In genomic region chr3:106223391-106223790, GRCm38 (mm10) we compare ENCODE assay signal across 24 mouse cellular contexts. TPM values are rescaled to one million over a fixed set of nuclear protein-coding genes. Genes with fewer than 3 reads are reported as not detected.
DNase-seq lines count a peak whose midpoint lies in the region; TF ChIP-seq lines count a peak whose summit lies in the region.
"Not testable (repeated sequence)": the region's sequence is repeated elsewhere in the genome, so short reads cannot be mapped to it uniquely, and the experiment has no call there.
"Had no signal": no experiment of that assay in that cellular context is flagged by ENCODE, and none has a peak within 500 bp of the region (broad histone marks: within the 10 kb centered on the region; RNA-seq: fewer than 3 reads in every experiment).

No protein-coding gene starts in this region.

- H3K4me1 ChIP-seq in kidney, adult 2 months (ENCODE audit: control insufficient read depth, insufficient read depth, low read length); liver, adult 2 months (ENCODE audit: control insufficient read depth, insufficient read depth, low read length): not testable (repeated sequence)

- DNase-seq in kidney, adult 2 months, result peak; percentile 84
- peak; percentile 51 to 61 for DNase-seq in kidney, adult 8-10 months
- DNase-seq in kidney, adult 9 months, result peak; percentile 88
- peak; percentile 42 for DNase-seq in kidney, postnatal 14 days
- DNase-seq in kidney, postnatal 25 days, result peak; percentile 35 to 45
- peak; percentile 57 to 63 for DNase-seq in kidney, postnatal 36 days
- DNase-seq in liver, adult 2 months (ENCODE audit: extremely low read depth, low read depth, low spot score), result peak; percentile 38

- H3K36me3 ChIP-seq in kidney, adult 2 months (ENCODE audit: control insufficient read depth, insufficient read depth, low read length); liver, adult 2 months (ENCODE audit: control insufficient read depth, insufficient read depth, low read length): not testable (repeated sequence)

- WGBS in kidney, adult 2 months, result 33% methylated on average over 3 of the region's 3 CpGs
- WGBS in liver, adult 2 months, result 34% methylated on average over 3 of the region's 3 CpGs

- TF ChIP-seq POLR2A in kidney, adult 2 months (IDR thresholded peaks at IDR 0.05; ENCODE audit: low read depth, low read length); liver, adult 2 months (IDR thresholded peaks at IDR 0.05; ENCODE audit: extremely low read depth, insufficient read depth, low read length): not testable (repeated sequence)

- not testable (repeated sequence) for H3K27ac ChIP-seq in kidney, adult 2 months (ENCODE audit: insufficient read depth, low read depth, low read length); liver, adult 2 months (replicated peaks; ENCODE audit: insufficient read depth, low read depth, low read length)

- H3K79me2 ChIP-seq in liver, adult 2 months (ENCODE audit: control insufficient read depth, insufficient read depth, low read length), result not testable (repeated sequence)

- H3K9ac ChIP-seq in liver, adult 2 months (ENCODE audit: low read depth, low read length), result not testable (repeated sequence)

- TF ChIP-seq CTCF in kidney, adult 2 months (conservative IDR thresholded peaks at IDR 0.05; ENCODE audit: insufficient read depth, insufficient read length, low read depth, low read length); liver, adult 2 months (IDR thresholded peaks at IDR 0.05; ENCODE audit: low read depth, low read length): not testable (repeated sequence)

- H3K27me3 ChIP-seq in kidney, adult 2 months (replicated peaks; ENCODE audit: control insufficient read depth, insufficient read depth, low read length); liver, adult 2 months (ENCODE audit: control insufficient read depth, insufficient read depth, low read length): not testable (repeated sequence)

- H3K4me3 ChIP-seq in kidney, adult 2 months (ENCODE audit: insufficient read depth, low read depth, low read length); liver, adult 2 months (ENCODE audit: insufficient read depth, low read depth, low read length): not testable (repeated sequence)

RNA-seq across cellular contexts. Expression of gene Chil4, which starts 4.1 kb away (rescaled TPM):
- polyA plus RNA-seq in kidney, adult 2 months (2012; rRNA removed), result 0.19 TPM in 1 of 2 replicates, not detected in the other
- 0.13 TPM in 1 of 2 replicates, not detected in the other for total RNA-seq in liver, adult 2 months (2014; rRNA removed)
- not detected in 2 replicates for polyA plus RNA-seq in liver, adult 2 months (2012; rRNA removed)
- total RNA-seq: adrenal gland, adult 18-20 months; adrenal gland, adult 2 months; adrenal gland, adult 8-10 months; adrenal gland, postnatal 10 days; adrenal gland, postnatal 14 days; adrenal gland, postnatal 25 days; adrenal gland, postnatal 36 days; adrenal gland, postnatal 4 days; CH12.LX; ES-E14; MEL had no signal
- polyA plus RNA-seq: activated CD4-positive, CD25-positive, alpha-beta regulatory T cell, adult 4 months; adrenal gland, adult 2 months; brain, embryonic 14.5 days; C2C12; CD4-positive, CD25-positive, alpha-beta regulatory T cell, adult 4 months; G1E; Patski had no signal

RNA-seq across cellular contexts. Expression of gene Chil3, which starts 56.0 kb away (rescaled TPM):
- polyA plus RNA-seq in kidney, adult 2 months (2012; rRNA removed), result 0.14 and 0.16 TPM in 2 replicates
- 0.18 and 0.20 TPM in 2 replicates for total RNA-seq in liver, adult 2 months (2014; rRNA removed)
- 0.05 and 0.09 TPM in 2 replicates for polyA plus RNA-seq in liver, adult 2 months (2012; rRNA removed)
- total RNA-seq: adrenal gland, postnatal 25 days; adrenal gland, postnatal 36 days; CH12.LX; ES-E14; G1E; MEL had no signal
- polyA plus RNA-seq: C2C12; CD4-positive, CD25-positive, alpha-beta regulatory T cell, adult 4 months; G1E; Patski had no signal

Comparison
In these comparisons a context has a peak if more than half of its experiments do, and no peak if none do; other contexts are left out.
1. DNase-seq: peak in every context shown above with its lines; median percentile 88 in kidney, adult 9 months; 84 in kidney, adult 2 months; 60 in kidney, postnatal 36 days; 56 in kidney, adult 8-10 months; 42 in kidney, postnatal 14 days; 40 in kidney, postnatal 25 days; 38 in liver, adult 2 months.